Mouse (Mus musculus) neural tube, embryonic 12.5 days (tissue): ENCODE measurements around the gene Hhipl1. TPM values are rescaled to one million over a fixed set of nuclear protein-coding genes. Genes with fewer than 3 reads are reported as not detected.

Experiments
- ATAC-seq: fragments of 200-750 bp; cut with Nextera tagmentation; 2 replicates; pipeline ENCODE4 v1.8.0; 2017; ENCODE audit warnings: low read depth, mild to moderate bottlenecking, moderate TSS enrichment, moderate library complexity; ENCODE audit not compliant: low FRiP score
- H3K27ac ChIP-seq: fragments of 300-500 bp; sonication (generic); 2 replicates; pipeline ENCODE4 v1.5.1; 2016
- H3K27me3 ChIP-seq: fragments of 300-500 bp; sonication (generic); replicated peaks from 2 replicates; pipeline ENCODE4 v1.6.1; 2016; ENCODE audit warnings: mild to moderate bottlenecking
- H3K36me3 ChIP-seq: fragments of 300-500 bp; sonication (generic); 2 replicates; pipeline ENCODE4 v1.6.1; 2016; ENCODE audit warnings: mild to moderate bottlenecking
- H3K4me1 ChIP-seq: fragments of 300-500 bp; sonication (generic); 2 replicates; pipeline ENCODE4 v1.6.1; 2016
- H3K4me2 ChIP-seq: fragments of 300-500 bp; sonication (generic); replicated peaks from 2 replicates; pipeline ENCODE4 v1.6.1; 2016; ENCODE audit warnings: mild to moderate bottlenecking
- H3K4me3 ChIP-seq: fragments of 300-500 bp; sonication (generic); 2 replicates; pipeline ENCODE4 v1.5.1; 2016
- H3K9ac ChIP-seq: fragments of 300-500 bp; sonication (generic); 2 replicates; pipeline ENCODE4 v1.6.1; 2016; ENCODE audit warnings: mild to moderate bottlenecking
- H3K9me3 ChIP-seq: fragments of 300-500 bp; sonication (generic); 2 replicates; pipeline ENCODE4 v1.6.1; 2016; ENCODE audit warnings: mild to moderate bottlenecking
- WGBS: fragments of 180-500 bp; shearing (Covaris S2); methylation state at CpG from one replicate; pipeline ENCODE4 v1.1.7; 2016; 5-methylcytosine and 5-hydroxymethylcytosine counted together
- polyA plus RNA-seq: library from polyadenylated mRNA; unstranded; fragments of >200 nt; fragmentation: Nextera tagmentation; extraction: Ambion mirVana; gene quantifications from 2 replicates; pipeline ENCODE4 v1.2.1, GENCODE M21; 2016

Hhipl1 gene
- polyA plus RNA-seq, 1 experiment from 2014 or later = 2.3 TPM

GRCm38 (mm10) chr12:108305172-108305571 is 898 bp upstream of the Hhipl1 start:
- Histone ChIP-seq H3K4me3 (no peak overlapping the region), H3K27ac (no peak overlapping the region), H3K4me2 (no peak overlapping the region), H3K27me3 (peaks cover 5% of the 10 kb centered on the region; the same call in 1 of the 2 replicates), H3K4me1 (peaks cover 11% of the 10 kb centered on the region), H3K36me3 (no peaks in the 10 kb centered on the region), H3K9ac (no peak overlapping the region), H3K9me3 (no peaks in the 10 kb centered on the region)
- 75% methylated on average over 8 of the region's 8 CpGs for WGBS
- ATAC-seq = no peak

GRCm38 (mm10) chr12:108307553-108307952 is 1.5 kb downstream of the Hhipl1 start:
- peaks cover 5% of the 10 kb centered on the region; the same call in 1 of the 2 replicates for H3K27me3 ChIP-seq
- H3K36me3 ChIP-seq = no peaks in the 10 kb centered on the region
- H3K9me3 ChIP-seq = no peaks in the 10 kb centered on the region
- no peak for ATAC-seq
- 25% methylated on average over 14 of the region's 14 CpGs for WGBS
- peaks cover 19% of the 10 kb centered on the region for H3K4me1 ChIP-seq
- H3K9ac ChIP-seq = no peak overlapping the region
- H3K4me2 ChIP-seq = no peak overlapping the region
- no peak overlapping the region for H3K4me3 ChIP-seq
- no peak overlapping the region for H3K27ac ChIP-seq

- H3K4me1 ChIP-seq = peaks cover 25% of the 10 kb centered on the region
- no peak overlapping the region for H3K27ac ChIP-seq
- H3K36me3 ChIP-seq = no peaks in the 10 kb centered on the region
- 90% methylated on average over 16 of the region's 16 CpGs for WGBS
- no peak for ATAC-seq
- peaks cover 5% of the 10 kb centered on the region; the same call in 1 of the 2 replicates for H3K27me3 ChIP-seq
- no peak overlapping the region for H3K4me2 ChIP-seq
- H3K9ac ChIP-seq = no peak overlapping the region
- no peak overlapping the region for H3K4me3 ChIP-seq
- H3K9me3 ChIP-seq = no peaks in the 10 kb centered on the region
Measured at GRCm38 (mm10) chr12:108308363-108308856, 2.3 kb downstream of the Hhipl1 start.

- H3K4me1 ChIP-seq = peaks cover 25% of the 10 kb centered on the region
- ATAC-seq = no peak
- no peak overlapping the region for H3K27ac ChIP-seq
- no peak overlapping the region for H3K9ac ChIP-seq
- no peak overlapping the region for H3K4me3 ChIP-seq
- WGBS = 63% methylated on average over 8 of the region's 8 CpGs
- H3K4me2 ChIP-seq = no peak overlapping the region
- no peaks in the 10 kb centered on the region for H3K36me3 ChIP-seq
- no peaks in the 10 kb centered on the region for H3K27me3 ChIP-seq
- no peaks in the 10 kb centered on the region for H3K9me3 ChIP-seq
Measured at GRCm38 (mm10) chr12:108309116-108309794, 3.2 kb downstream of the Hhipl1 start.

- Histone ChIP-seq H3K9ac (no peak overlapping the region), H3K9me3 (no peaks in the 10 kb centered on the region), H3K4me3 (no peak overlapping the region), H3K27me3 (no peaks in the 10 kb centered on the region), H3K4me2 (no peak overlapping the region), H3K36me3 (no peaks in the 10 kb centered on the region), H3K4me1 (peaks cover 25% of the 10 kb centered on the region), H3K27ac (no peak overlapping the region)
- ATAC-seq = no peak
- 85% methylated on average over 4 of the region's 4 CpGs for WGBS
Measured at GRCm38 (mm10) chr12:108310041-108310440, 4.0 kb downstream of the Hhipl1 start.

GRCm38 (mm10) chr12:108310456-108311027 is 4.5 kb downstream of the Hhipl1 start:
- no peak overlapping the region for H3K4me3 ChIP-seq
- H3K4me1 ChIP-seq = peaks cover 25% of the 10 kb centered on the region
- no peak overlapping the region for H3K27ac ChIP-seq
- no peaks in the 10 kb centered on the region for H3K36me3 ChIP-seq
- H3K9ac ChIP-seq = no peak overlapping the region
- WGBS = 77% methylated on average over 7 of the region's 7 CpGs
- no peak for ATAC-seq
- H3K4me2 ChIP-seq = no peak overlapping the region
- no peaks in the 10 kb centered on the region for H3K27me3 ChIP-seq
- no peaks in the 10 kb centered on the region for H3K9me3 ChIP-seq

- no peak for ATAC-seq
- Histone ChIP-seq H3K4me1 (peaks cover 17% of the 10 kb centered on the region), H3K9me3 (no peaks in the 10 kb centered on the region), H3K27me3 (0 out of 2 replicates have a peak, but pooled peaks cover 8% of the 10 kb centered on the region), H3K36me3 (no peaks in the 10 kb centered on the region), H3K9ac (no peak overlapping the region), H3K4me3 (no peak overlapping the region), H3K4me2 (no peak overlapping the region), H3K27ac (no peak overlapping the region)
- 90% methylated on average over 27 of the region's 27 CpGs for WGBS
Measured at GRCm38 (mm10) chr12:108311741-108312290, 5.7 kb downstream of the Hhipl1 start.

GRCm38 (mm10) chr12:108312432-108312851 is 6.4 kb downstream of the Hhipl1 start:
- 30% methylated on average over 6 of the region's 6 CpGs for WGBS
- ATAC-seq = no peak
- Histone ChIP-seq H3K27ac (no peak overlapping the region), H3K9me3 (no peaks in the 10 kb centered on the region), H3K27me3 (0 out of 2 replicates have a peak, but pooled peaks cover 10% of the 10 kb centered on the region), H3K4me1 (peaks cover 20% of the 10 kb centered on the region), H3K4me2 (no peak overlapping the region), H3K9ac (no peak overlapping the region), H3K4me3 (no peak overlapping the region), H3K36me3 (no peaks in the 10 kb centered on the region)

- Histone ChIP-seq H3K4me1 (peaks cover 29% of the 10 kb centered on the region), H3K27ac (no peak overlapping the region), H3K27me3 (peaks cover 19% of the 10 kb centered on the region; the same call in 1 of the 2 replicates), H3K4me3 (no peak overlapping the region), H3K36me3 (no peaks in the 10 kb centered on the region), H3K9me3 (no peaks in the 10 kb centered on the region), H3K4me2 (no peak overlapping the region), H3K9ac (no peak overlapping the region)
- no peak for ATAC-seq
- WGBS = 84% methylated on average over 1 of the region's 1 CpGs
Measured at GRCm38 (mm10) chr12:108313244-108313772, 7.2 kb downstream of the Hhipl1 start.

GRCm38 (mm10) chr12:108315818-108316217 is 9.7 kb downstream of the Hhipl1 start:
- Histone ChIP-seq H3K4me2 (no peak overlapping the region), H3K9ac (no peak overlapping the region), H3K27me3 (peaks cover 34% of the 10 kb centered on the region), H3K36me3 (no peaks in the 10 kb centered on the region), H3K27ac (no peak overlapping the region), H3K4me1 (peaks cover 41% of the 10 kb centered on the region), H3K4me3 (no peak overlapping the region), H3K9me3 (no peaks in the 10 kb centered on the region)
- WGBS = 62% methylated on average over 10 of the region's 10 CpGs
- ATAC-seq = no peak

- Histone ChIP-seq H3K4me3 (no peak overlapping the region), H3K27ac (no peak overlapping the region), H3K27me3 (peaks cover 34% of the 10 kb centered on the region), H3K4me2 (no peak overlapping the region), H3K36me3 (no peaks in the 10 kb centered on the region), H3K4me1 (peaks cover 49% of the 10 kb centered on the region), H3K9ac (no peak overlapping the region), H3K9me3 (no peaks in the 10 kb centered on the region)
- 31% methylated on average over 6 of the region's 6 CpGs for WGBS
- ATAC-seq = no peak
Measured at GRCm38 (mm10) chr12:108316655-108317054, 10.6 kb downstream of the Hhipl1 start.

GRCm38 (mm10) chr12:108317201-108317738 is 11.2 kb downstream of the Hhipl1 start:
- Histone ChIP-seq H3K9me3 (no peaks in the 10 kb centered on the region), H3K4me2 (no peak overlapping the region), H3K27me3 (peaks cover 34% of the 10 kb centered on the region), H3K9ac (no peak overlapping the region), H3K4me1 (peaks cover 52% of the 10 kb centered on the region), H3K36me3 (no peaks in the 10 kb centered on the region), H3K4me3 (no peak overlapping the region), H3K27ac (no peak overlapping the region)
- no peak for ATAC-seq
- WGBS = 7% methylated on average over 9 of the region's 9 CpGs
